Mouse (Mus musculus): ENCODE results near the gene Cacna1c. TPM values are rescaled to one million over a fixed set of nuclear protein-coding genes. Genes with fewer than 3 reads are reported as not detected.
"Not testable (repeated sequence)": the region's sequence is repeated elsewhere in the genome, so short reads cannot be mapped to it uniquely, and the experiment has no call there.

Cacna1c gene
- total RNA-seq, 2 experiments from 2014 or later = 66.4 to 84.0 TPM

DNA sequence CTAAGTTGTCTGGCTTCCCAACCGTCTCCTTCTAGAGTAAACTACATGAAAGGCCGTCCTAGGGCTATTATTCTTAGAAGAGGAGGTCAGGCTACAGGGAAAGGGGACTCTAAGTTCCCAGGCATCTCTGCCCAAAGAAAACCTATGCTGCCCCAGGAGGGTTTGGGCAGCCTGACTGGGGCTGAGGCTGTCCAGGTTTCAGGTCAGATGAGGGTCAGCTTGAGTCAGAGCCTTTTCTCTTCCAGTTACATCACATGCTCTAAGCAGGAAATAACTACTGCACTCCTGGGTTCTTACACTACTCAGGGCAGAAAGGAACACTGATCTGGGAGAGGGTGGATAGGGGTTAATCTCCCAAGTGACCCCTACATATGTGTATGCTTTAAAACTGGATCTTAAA lies 556.4 kb downstream of the Cacna1c start:
- DNase-seq (ENCODE audit: low spot score in 2 of 2) = no peak

DNA sequence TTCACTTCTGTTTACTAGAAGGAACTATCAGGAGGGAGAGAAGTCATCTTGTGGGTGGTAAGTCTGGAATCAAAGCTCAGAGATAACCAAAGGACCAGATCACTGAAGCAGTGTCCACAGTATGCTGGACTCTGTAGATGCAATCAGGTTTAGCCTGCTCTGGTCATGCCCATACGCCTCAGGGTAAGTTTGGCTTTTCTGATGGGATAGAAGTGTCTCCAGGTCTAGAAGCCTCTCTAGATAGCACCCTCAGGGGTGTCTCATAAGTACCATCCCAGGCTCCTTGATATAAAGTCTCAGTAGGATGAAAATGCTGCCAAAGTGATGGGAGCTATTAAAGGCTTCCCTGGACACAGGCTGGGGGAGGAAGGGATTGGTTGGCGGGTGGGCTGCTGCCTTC lies 557.3 kb downstream of the Cacna1c start:
- DNase-seq (ENCODE audit: low spot score in 2 of 2) = no peak

DNA sequence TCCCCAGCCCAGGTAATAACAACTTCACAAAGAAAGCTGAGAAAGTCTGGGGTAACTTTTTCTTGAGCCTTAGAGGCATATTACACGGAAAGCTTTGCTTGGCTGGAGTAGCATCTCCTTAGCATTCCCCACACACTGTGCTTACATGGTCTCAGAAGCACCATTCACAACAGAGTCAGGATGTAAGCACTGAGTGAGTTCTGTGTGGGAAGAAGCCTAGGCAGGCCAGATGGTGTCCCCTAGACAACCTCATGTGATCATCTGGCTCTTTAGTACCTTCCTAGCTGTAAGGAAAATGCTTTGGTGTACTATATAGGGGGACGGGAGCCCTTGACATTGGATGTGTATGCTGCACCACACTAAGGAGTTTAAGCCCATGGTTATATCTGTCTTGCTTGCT lies 563.7 kb downstream of the Cacna1c start:
- no peak for DNase-seq (ENCODE audit: low spot score in 2 of 2)

- DNase-seq (ENCODE audit: low spot score in 2 of 2) = no peak
Observed at GRCm38 (mm10) chr6:118630006-118630405, 566.2 kb downstream of the Cacna1c start.

GRCm38 (mm10) chr6:118626246-118626645 lies 570.0 kb downstream of the Cacna1c start:
- DNase-seq (ENCODE audit: low spot score in 2 of 2) = no peak

DNA sequence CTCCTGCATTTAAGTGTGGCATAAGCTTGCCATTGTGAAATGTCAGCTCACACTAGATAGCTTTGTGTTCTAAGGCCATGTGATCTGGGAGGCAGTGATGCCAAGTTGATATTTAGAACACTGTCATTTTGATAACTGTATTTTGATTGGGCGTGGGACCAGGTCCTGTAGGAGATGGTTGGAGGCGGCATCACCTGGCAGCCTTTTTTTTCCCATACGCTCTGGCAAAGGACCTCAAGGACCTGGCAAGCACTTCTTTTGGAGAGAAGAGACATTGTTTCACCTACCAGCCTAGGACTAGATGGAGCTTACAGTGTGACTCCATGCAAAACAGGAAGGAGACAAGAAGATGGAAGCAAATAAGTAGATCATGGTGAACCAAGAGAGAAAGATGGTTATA lies 572.6 kb downstream of the Cacna1c start:
- DNase-seq (ENCODE audit: low spot score in 2 of 2) = no peak

DNA sequence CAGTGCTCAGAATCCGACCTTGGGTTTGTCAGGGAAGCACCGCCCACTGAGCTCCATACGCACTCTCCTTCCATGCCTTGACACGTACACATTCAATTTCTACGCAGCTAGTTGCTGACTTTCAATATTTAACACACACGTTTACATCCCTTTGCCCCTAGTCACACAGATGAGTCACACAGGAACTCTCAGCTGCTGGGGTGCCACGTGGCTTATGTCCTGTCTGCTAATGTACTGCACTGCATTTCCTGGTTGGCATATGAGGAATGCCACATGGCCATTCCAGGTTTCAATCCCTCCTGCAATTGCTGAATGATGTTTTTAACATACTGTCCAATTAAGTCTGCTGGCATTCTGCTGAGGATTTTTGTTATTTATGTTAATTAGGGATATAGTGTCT lies 574.4 kb downstream of the Cacna1c start:
- no peak for DNase-seq (ENCODE audit: low spot score in 2 of 2)

GRCm38 (mm10) chr6:118621406-118621805 lies 574.8 kb downstream of the Cacna1c start:
- DNase-seq (ENCODE audit: low spot score in 2 of 2) = no peak

DNA sequence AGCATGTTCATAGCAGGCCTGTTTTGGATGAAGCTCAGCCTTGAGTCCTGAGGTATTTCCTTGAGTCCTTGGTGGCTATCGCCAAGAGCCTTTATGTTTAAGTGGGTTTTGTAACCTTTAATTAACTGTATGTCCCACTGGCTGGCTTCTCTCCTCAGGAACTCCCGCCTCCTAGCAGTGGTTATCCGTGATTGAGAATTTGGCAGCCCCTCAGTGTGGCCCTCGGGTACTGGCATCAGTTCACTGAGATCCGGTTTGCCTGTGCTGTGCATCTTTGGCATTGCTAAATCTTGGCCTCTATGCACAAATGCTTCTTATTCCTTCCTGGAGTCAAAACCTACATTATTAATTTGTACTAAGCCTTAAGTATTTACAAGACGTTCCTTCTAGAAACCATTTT lies 587.3 kb downstream of the Cacna1c start:
- DNase-seq (ENCODE audit: low spot score in 2 of 2) = no peak

DNA sequence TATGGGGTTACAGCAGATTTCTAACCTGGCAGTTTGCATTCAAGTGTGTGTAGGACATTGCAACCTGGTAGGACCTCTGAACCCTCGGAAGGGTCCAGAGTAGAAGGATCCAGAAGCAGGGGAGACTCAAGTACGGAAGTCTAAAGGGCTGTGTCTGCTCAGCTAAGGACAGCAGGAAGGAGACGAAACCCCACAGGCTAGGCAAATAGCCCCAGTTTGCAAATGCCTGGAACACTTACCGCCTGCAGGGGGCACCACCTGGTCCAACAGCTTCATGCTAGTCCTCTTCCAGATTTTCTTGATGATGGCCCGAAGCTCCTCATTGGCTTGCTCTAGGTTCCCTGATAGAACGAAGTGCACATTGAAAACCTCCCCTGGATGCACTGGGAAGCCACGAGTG lies 590.2 kb downstream of the Cacna1c start:
- peak in 1 of 2 experiments; percentile 2 for DNase-seq (ENCODE audit: low spot score in 2 of 2)

- peak in 1 of 2 experiments; percentile 16 for DNase-seq (ENCODE audit: low spot score in 2 of 2)
Observed at GRCm38 (mm10) chr6:118603825-118604224, 592.4 kb downstream of the Cacna1c start.

DNA sequence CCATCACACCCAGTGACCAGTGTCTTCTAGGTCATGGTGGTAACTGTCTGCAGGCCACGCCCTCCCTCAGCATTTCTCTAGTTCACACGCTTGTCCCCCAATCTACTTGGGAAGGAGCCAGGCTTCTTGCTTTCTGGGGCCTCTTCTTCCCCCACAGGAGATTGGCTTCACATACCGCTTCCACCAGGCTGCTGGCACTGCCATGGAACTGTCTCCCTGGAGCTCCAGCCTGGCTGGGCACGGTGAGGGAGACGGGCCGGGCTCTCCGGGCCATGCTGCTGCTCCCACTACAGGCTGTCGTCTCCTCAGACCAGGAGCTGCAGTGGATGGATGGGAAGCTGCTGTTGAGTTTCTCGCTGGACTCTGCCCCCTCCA lies 600.5 kb downstream of the Cacna1c start:
- DNase-seq (ENCODE audit: low spot score in 2 of 2) = no peak

DNA sequence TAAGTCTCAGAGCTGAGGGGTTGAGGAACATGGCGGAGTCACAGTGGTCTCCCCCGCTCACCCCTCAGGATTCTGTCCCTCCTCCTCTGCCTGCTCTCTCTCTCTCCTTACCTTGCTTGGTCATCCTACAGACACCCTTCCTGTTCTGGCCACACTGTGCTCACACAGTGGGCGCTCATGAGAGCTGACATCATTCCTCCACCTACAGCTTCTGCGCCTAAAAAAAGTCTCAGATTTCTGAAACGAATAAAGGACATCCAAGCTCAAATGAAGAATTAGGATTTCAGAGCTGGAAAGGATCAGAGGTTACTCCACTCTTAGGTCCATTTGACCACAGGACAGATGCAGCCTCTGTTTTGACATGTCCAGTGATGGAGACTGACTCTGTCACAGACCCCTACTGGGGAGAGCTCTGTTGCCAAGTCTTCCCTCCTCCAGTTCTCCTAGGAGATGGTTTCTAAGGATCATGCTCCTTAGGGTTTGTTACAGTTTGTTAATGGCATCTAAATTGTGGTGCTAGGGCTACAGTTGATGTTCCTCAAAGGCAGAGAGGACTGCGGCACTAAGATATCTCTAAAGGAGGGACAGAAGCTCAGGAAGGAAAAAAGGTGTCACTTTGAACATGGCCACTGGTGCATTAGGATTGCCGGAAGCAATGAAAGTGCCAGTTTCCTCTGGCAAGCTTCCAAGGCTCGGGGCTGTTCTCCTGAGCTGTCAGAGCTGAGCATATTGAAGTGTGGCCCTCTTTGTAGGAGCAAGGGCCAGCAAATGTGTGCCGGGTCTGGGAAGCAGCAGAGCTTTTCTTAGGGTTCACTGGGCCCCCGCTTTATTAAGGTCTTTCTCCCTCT lies 601.2 kb downstream of the Cacna1c start:
- no peak for DNase-seq (ENCODE audit: low spot score in 2 of 2)

DNA sequence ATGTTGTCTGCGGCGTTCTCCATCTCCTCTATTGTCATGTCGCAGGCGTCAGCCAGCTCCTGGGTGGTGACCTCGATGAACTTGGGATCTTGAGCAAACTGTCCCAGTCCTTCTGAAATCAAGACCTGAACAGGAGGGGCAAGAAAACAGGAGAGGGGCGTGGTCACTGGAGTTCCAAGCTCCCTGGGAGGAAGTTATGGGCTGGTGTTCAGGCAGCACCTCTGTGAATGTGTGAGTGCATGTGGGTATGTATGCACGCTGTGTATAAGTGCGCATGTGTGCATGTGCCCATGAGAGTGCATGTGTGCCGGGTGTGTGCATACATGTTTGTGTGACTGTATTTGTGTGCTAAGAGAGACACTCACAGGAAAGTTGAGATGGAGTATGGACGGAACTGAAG lies 602.1 kb downstream of the Cacna1c start:
- no peak for DNase-seq (ENCODE audit: low spot score in 2 of 2)

DNA sequence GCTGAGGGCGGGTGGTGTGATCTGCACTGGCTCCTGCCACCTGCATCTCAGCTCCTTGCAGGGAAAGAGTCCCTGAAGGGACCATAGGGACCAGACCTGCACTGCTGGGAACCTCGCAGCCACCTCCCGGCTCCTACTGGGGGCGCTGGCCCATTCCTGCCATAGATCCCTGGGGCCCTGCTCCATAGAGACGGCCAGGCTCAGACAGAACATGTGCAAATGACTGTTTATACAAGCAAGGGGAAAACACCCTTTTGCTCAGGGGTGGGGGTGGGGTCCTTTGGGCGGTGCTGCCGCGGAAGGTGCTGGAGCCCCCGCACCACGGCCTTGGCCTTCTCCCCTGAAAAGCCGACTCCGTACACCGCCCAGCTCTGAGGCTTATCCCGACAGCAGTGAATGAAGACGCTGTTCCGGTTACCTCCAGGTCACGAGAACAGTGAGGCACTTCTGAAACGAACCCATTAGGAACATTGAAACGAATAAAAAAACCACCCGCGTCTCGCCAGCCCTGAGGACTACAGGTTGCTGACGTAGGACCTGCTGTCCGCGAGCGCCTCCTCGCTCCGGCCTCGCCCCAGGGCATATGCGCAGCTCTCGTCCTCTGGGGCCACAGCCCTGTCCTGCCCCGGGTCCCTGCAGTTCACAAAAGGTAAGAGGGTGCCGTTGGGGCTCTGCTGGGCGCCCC lies 602.7 kb downstream of the Cacna1c start:
- no peak for DNase-seq (ENCODE audit: low spot score in 2 of 2)

DNA sequence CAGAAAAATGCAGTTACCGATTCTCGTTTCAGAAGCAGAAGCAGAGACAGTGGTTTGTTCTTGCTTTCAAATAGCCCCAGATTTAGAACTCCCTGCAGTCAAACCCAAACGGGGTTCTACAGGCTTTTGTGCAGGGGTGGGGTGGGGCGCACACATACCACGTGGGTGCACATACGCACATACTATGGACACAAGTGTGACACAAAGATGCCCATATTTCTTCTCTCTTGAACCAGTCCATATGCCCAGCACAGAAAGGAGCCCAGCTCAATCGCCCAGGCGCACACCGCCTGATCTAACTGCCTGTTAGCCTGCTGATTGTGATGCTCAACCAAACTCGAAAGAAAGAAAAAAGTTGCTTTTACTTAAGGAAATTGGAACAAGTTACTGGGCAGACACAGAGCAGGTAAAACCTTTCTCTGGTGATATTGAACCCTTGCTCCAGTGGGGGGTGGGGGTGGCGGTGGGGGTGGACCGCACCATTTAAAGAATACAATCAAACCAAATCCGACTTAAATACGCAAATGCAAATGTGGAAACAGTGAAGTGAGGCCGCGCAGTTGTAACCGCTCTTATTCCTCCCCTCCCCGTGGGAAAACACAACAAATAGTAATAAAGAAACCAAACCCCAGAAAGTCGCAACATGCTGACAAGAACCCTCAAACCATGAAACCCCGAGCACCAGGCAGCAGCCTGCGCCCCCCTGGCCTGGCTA lies 603.4 kb downstream of the Cacna1c start:
- no peak for DNase-seq (ENCODE audit: low spot score in 2 of 2)

- not testable (repeated sequence) for DNase-seq (ENCODE audit: low spot score in 2 of 2)
Observed at GRCm38 (mm10) chr6:118578741-118579140, 617.5 kb downstream of the Cacna1c start.

DNA sequence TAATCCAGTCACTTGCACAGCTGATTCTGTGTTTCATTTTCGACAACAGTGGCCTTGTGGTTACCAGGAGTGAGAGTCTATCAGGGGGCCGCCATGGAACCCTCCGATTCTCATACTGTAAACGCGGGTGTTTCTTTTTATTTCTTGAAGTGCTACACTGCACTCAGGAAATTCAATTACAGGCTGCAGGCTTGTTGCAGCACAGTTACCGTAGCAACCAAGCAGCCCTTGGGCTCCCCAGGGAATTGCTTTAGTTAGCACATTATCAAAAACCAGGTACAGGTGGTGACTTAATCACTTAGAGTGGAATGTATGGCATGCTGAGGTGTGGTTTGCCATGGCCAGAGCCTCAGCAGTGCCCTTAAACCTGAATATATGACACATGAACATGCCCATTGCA lies 621.9 kb downstream of the Cacna1c start:
- DNase-seq (ENCODE audit: low spot score in 2 of 2) = no peak

DNA sequence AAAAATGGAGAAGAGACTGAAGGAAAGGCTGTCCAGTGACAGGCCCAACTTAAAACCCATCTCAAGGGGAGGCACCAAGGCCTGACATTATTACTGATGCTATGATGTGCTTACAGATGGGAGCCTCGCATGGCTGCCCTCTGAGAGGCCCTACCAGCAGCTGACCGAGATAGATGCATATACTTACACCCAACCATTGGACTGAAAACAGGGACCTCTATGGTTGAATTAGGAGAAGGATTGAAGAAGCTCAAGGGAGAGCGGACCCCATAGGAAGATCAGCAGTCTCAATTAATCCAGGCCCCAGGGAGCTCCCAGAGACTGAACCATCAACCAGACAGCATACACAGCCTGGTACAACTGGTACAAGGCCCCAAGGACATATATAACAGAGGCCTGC lies 628.4 kb downstream of the Cacna1c start:
- DNase-seq (ENCODE audit: low spot score in 2 of 2) = no peak

DNA sequence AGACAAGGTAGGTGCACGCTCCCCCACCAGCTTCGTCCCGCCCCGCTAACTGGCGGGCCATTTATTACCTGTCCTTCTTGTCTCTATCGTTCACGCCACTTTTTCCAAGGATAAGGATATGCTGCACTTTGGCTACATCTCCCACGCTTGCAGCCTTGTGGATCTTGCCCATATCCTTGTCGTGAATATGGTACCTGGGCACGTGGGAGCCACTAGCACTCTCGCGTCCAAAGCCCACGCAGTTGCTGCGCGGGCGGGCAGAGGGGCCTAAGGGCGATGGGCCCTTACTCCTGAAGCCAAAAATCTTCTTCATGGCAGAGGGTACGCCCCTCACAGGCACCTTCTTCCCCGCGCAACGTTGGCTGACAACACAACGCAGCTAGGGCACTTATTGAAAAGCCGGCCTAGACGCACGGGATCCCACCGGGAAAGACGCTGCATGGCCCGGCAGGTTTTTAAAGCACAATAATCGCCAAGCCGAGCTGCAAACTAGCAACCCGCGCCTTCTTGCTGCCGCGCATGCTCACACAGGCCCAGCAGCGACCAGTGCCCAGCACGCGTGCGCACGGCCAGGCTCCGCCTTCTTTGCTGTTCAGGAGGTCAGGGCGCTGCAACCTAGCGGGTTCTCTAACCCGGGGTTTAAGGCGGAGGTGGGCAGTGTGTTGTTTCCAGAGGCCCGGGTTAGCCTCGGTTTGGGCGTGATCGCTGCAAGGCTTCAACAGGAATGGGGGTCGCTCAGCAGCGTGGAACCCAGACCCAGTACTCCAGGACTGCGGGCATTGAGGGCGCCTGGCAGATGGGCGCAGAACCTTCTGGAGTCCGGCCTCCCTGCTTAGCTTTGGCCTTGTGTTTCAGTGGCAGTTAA lies 634.2 kb downstream of the Cacna1c start, which contains the start of gene Ankrd26:
TSS of gene Ankrd26 (minus strand) at position 482 of the 865 bp plus-strand sequence.
- DNase-seq (ENCODE audit: low spot score in 2 of 2) = peak; percentile 94 to 95

GRCm38 (mm10) chr6:118561225-118561624 lies 635.0 kb downstream of the Cacna1c start:
- no peak for DNase-seq (ENCODE audit: low spot score in 2 of 2)

All from adrenal gland, adult 18-20 months (tissue).